8 mouse cellular contexts compared by ENCODE assay signal in genomic region chr11:75966401-75967372, GRCm38 (mm10). TPM values are rescaled to one million over a fixed set of nuclear protein-coding genes. Genes with fewer than 3 reads are reported as not detected.
A peak's percentile ranks its signal among the peaks of the same experiment; 100 is the strongest.
DNase-seq lines count a peak whose midpoint lies in the region; ATAC-seq and TF ChIP-seq lines count a peak whose summit lies in the region.

No protein-coding gene starts in this region.

- H3K9ac ChIP-seq in forebrain, embryonic 16.5 days (replicated peaks; ENCODE audit: low read depth, low read length): peak overlapping the region; percentile 57
- peak overlapping the region; percentile 68 for H3K9ac ChIP-seq in lung, postnatal 0 days (replicated peaks; ENCODE audit: low read depth)

- H3K4me3 ChIP-seq in G1E (ENCODE audit: low read depth, low read length): no peak overlapping the region
- H3K4me3 ChIP-seq in forebrain, embryonic 16.5 days (replicated peaks; ENCODE audit: low read length): peak overlapping the region; percentile 62
- peak overlapping the region; percentile 68 for H3K4me3 ChIP-seq in layer of hippocampus, adult 2 months
- peak overlapping the region; percentile 53 for H3K4me3 ChIP-seq in lung, postnatal 0 days (ENCODE audit: low read depth, low read length)

- peak; percentile 22 for DNase-seq in G1E (ENCODE audit: low spot score)
- DNase-seq in cerebellum, adult 18-20 months: peak; percentile 67 to 84
- peak; percentile 73 for DNase-seq in heart, postnatal 25 days (ENCODE audit: low spot score)
- DNase-seq in layer of hippocampus, adult 2 months (ENCODE audit: low spot score in 2 of 2): peak; percentile 57 to 69
- peak; percentile 85 for DNase-seq in lung, postnatal 0 days (ENCODE audit: low spot score)
- peak; percentile 74 for DNase-seq in ovary, postnatal 10 days (ENCODE audit: low spot score)
- DNase-seq in thymus, postnatal 10 days (ENCODE audit: low spot score in 2 of 2): peak; percentile 71 to 86

- H3K9me3 ChIP-seq in G1E (replicated peaks): no peaks in the 10 kb centered on the region
- no peaks in the 10 kb centered on the region for H3K9me3 ChIP-seq in forebrain, embryonic 16.5 days (ENCODE audit: control insufficient read depth, low read length)
- H3K9me3 ChIP-seq in lung, postnatal 0 days (ENCODE audit: low read length): no peaks in the 10 kb centered on the region

- ATAC-seq in G1E (ENCODE audit: extremely low read depth, insufficient number of reproducible peaks, low FRiP score, poor library complexity, severe bottlenecking): no peak
- ATAC-seq in forebrain, embryonic 16.5 days: peak; percentile 54
- ATAC-seq in lung, postnatal 0 days: peak; percentile 92

- no peak overlapping the region for H3K27ac ChIP-seq in forebrain, embryonic 16.5 days (ENCODE audit: low read length)
- H3K27ac ChIP-seq in layer of hippocampus, adult 2 months: peak overlapping the region; percentile 90
- H3K27ac ChIP-seq in lung, postnatal 0 days (ENCODE audit: low read length): peak overlapping the region; percentile 88

- peak overlapping the region; percentile 97 for H3K4me2 ChIP-seq in forebrain, embryonic 16.5 days (ENCODE audit: low read length)
- peak overlapping the region; percentile 93 for H3K4me2 ChIP-seq in lung, postnatal 0 days (replicated peaks; ENCODE audit: low read depth, low read length)

- peaks cover 26% of the 10 kb centered on the region for H3K27me3 ChIP-seq in G1E (ENCODE audit: insufficient read depth, low read length)
- H3K27me3 ChIP-seq in forebrain, embryonic 16.5 days (replicated peaks; ENCODE audit: control insufficient read depth, insufficient read depth, low read length): 0 out of 2 replicates have a peak, but pooled peaks cover 4% of the 10 kb centered on the region
- H3K27me3 ChIP-seq in lung, postnatal 0 days (replicated peaks; ENCODE audit: insufficient read depth, low read length): no peaks in the 10 kb centered on the region

- intact Hi-C loops in heart, postnatal 25 days (cut with DNase I): loop anchor here (1.0 to 5.0 kb wide), 3 partner anchors 34 to 184 kb away; no protein-coding TSS in a partner anchor

- TF ChIP-seq CTCF in G1E (IDR thresholded peaks at IDR 0.05; ENCODE audit: low read depth, low read length): no peak
- TF ChIP-seq CTCF in layer of hippocampus, adult 2 months (conservative IDR thresholded peaks at IDR 0.05): peak; percentile 90
- TF ChIP-seq CTCF in lung, postnatal 0 days (IDR thresholded peaks at IDR 0.05): peak; percentile 85

- H3K36me3 ChIP-seq in G1E (replicated peaks): no peaks in the 10 kb centered on the region
- no peaks in the 10 kb centered on the region for H3K36me3 ChIP-seq in forebrain, embryonic 16.5 days (ENCODE audit: control insufficient read depth, insufficient read depth)
- no peaks in the 10 kb centered on the region for H3K36me3 ChIP-seq in lung, postnatal 0 days (ENCODE audit: insufficient read depth, low read length)

- 1% methylated on average over 75 of the region's 90 CpGs for WGBS in forebrain, embryonic 16.5 days
- 2% methylated on average over 76 of the region's 90 CpGs for WGBS in lung, postnatal 0 days

- H3K4me1 ChIP-seq in G1E (ENCODE audit: insufficient read depth, low read depth, low read length): no peaks in the 10 kb centered on the region
- peaks cover 34% of the 10 kb centered on the region for H3K4me1 ChIP-seq in forebrain, embryonic 16.5 days (replicated peaks; ENCODE audit: control insufficient read depth, insufficient read depth, low read length)
- peaks cover 7% of the 10 kb centered on the region; the same call in 1 of the 2 replicates for H3K4me1 ChIP-seq in lung, postnatal 0 days (ENCODE audit: insufficient read depth, low read depth, low read length)

- TF ChIP-seq EP300 in lung, postnatal 0 days (IDR thresholded peaks at IDR 0.05): no peak

RNA-seq across cellular contexts. Expression of gene Rph3al, which starts 28.5 kb away (rescaled TPM):
- total RNA-seq in G1E (2014; fragmentation: Nextera tagmentation): not detected in 2 replicates
- not detected in 2 replicates for total RNA-seq in G1E (2017)
- 0.08 TPM in 1 of 2 replicates, not detected in the other for polyA plus RNA-seq in G1E (2012)
- 1.1 and 2.0 TPM in 2 replicates for polyA plus RNA-seq in forebrain, embryonic 16.5 days (2015; fragmentation: Nextera tagmentation; extraction: Ambion mirVana)
- 10 to 100 TPM in 1 of 2 experiments, 1 to 10 TPM in 1; 9.8 to 11.5 TPM for total RNA-seq in heart, postnatal 25 days (2021)
- 1 to 10 TPM; 4.8 to 6.3 TPM for total RNA-seq in layer of hippocampus, adult 2 months (2021)
- 10.7 and 11.0 TPM in 2 replicates for polyA plus RNA-seq in lung, postnatal 0 days (2015; fragmentation: Nextera tagmentation; extraction: Ambion mirVana)

RNA-seq across cellular contexts. Expression of gene 1700016K19Rik, which starts 33.0 kb away (rescaled TPM):
- total RNA-seq in G1E (2014; fragmentation: Nextera tagmentation) (not detected in 2 replicates), G1E (2017) (0.16 TPM in 1 of 2 replicates, not detected in the other)
- not detected in 2 replicates for polyA plus RNA-seq in G1E (2012)
- polyA plus RNA-seq in forebrain, embryonic 16.5 days (2015; fragmentation: Nextera tagmentation; extraction: Ambion mirVana): 2.7 and 4.1 TPM in 2 replicates
- total RNA-seq in heart, postnatal 25 days (2021): not detected
- 1 to 10 TPM; 1.5 to 2.1 TPM for total RNA-seq in layer of hippocampus, adult 2 months (2021)
- polyA plus RNA-seq in lung, postnatal 0 days (2015; fragmentation: Nextera tagmentation; extraction: Ambion mirVana): 15.5 and 20.2 TPM in 2 replicates

Comparison
In these comparisons a context has a peak if more than half of its experiments do, and no peak if none do; other contexts are left out.
1. DNase-seq: peak in every context shown above with its lines; median percentile 85 in lung, postnatal 0 days; 78 in thymus, postnatal 10 days; 76 in cerebellum, adult 18-20 months; 74 in ovary, postnatal 10 days; 73 in heart, postnatal 25 days; 63 in layer of hippocampus, adult 2 months; 22 in G1E.
2. RNA of gene Rph3al, which starts 28.5 kb away (total RNA-seq): 9.8 to 11.5 TPM in heart, postnatal 25 days and 4.8 to 6.3 TPM in layer of hippocampus, adult 2 months; not detected in G1E; every median in the first group is over 4 times any median in the second.